Mouse (Mus musculus) effector memory CD4-positive, alpha-beta T cell, adult 5 months (primary cell): Measurements from ENCODE around the gene Smyd1. TPM values are rescaled to one million over a fixed set of nuclear protein-coding genes. Genes with fewer than 3 reads are reported as not detected.

Experiments used
- polyA plus RNA-seq: library from polyadenylated mRNA; unstranded; fragments of 100-300 nt; shearing (Covaris generic); gene quantifications from one replicate; pipeline ENCODE4 v1.2.1, GENCODE M21; 2017

Smyd1 gene
- polyA plus RNA-seq = not detected

DNA sequence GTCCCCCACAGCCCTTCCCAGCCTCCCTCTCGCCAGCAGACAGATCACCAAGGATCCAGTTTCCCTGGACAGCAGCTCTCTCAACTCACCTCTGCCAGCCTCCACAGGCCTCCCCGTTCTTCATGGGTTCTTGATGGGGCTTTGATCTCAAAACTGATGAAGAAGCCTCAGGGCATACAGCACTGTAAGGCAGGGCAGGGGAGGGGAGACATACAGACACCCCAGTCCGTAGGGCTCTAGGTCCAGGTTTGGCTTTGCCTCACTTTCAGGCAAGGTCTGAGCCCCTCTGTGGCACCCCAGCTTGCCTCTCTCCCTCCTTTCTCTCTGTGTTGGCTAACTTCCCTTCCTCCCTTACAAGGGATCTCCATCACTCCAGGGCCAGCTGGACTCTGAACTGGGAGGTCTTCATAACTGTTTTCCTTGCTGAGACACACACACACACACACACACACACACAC lies at the start of gene Smyd1:
Gene Smyd1 (minus strand): TSS at position 408 of the 458 bp plus-strand sequence.

GRCm38 (mm10) chr6:71322491-71322921 lies 473 bp upstream of the Smyd1 start, which contains the start of gene Cd8b1:
TSS of gene Cd8b1 (plus strand) at chr6:71322788.

GRCm38 (mm10) chr6:71271389-71272315 lies 50.4 kb downstream of the Smyd1 start, which contains the start of gene Krcc1:
TSS of gene Krcc1 (plus strand) at chr6:71271677.

GRCm38 (mm10) chr6:71199612-71200011 lies 122.4 kb downstream of the Smyd1 start, which contains the start of gene Fabp1:
TSS of gene Fabp1 (plus strand) at chr6:71199827.

Other genes starting within 250 kb of the Smyd1 start
- 1.4 TPM for gene Thnsl2, start 177.8 kb downstream of the Smyd1 start, polyA plus RNA-seq
- gene Fabp1, start 122.4 kb downstream of the Smyd1 start, polyA plus RNA-seq = not detected
- gene Krcc1, start 50.6 kb downstream of the Smyd1 start, polyA plus RNA-seq = 48.1 TPM
- 13.5 TPM for gene Cd8b1, start 555 bp upstream of the Smyd1 start, polyA plus RNA-seq
- gene Cd8a, start 51.2 kb upstream of the Smyd1 start, polyA plus RNA-seq = not detected
- 36.2 TPM for gene Rmnd5a, start 118.4 kb upstream of the Smyd1 start, polyA plus RNA-seq
- gene Rnf103, start 171.7 kb upstream of the Smyd1 start, polyA plus RNA-seq = 59.0 TPM
- gene Chmp3, start 221.6 kb upstream of the Smyd1 start, polyA plus RNA-seq = 56.9 TPM